Mouse (Mus musculus): Measurements from ENCODE around the gene Vmn1r123. TPM values are rescaled to one million over a fixed set of nuclear protein-coding genes. Genes with fewer than 3 reads are reported as not detected.
"Not testable (repeated sequence)": the region's sequence is repeated elsewhere in the genome, so short reads cannot be mapped to it uniquely, and the experiment has no call there.

Gene Vmn1r123
- not detected for total RNA-seq (2021)

- intact Hi-C loops (cut with DNase I) = not testable (repeated sequence)
Observed at GRCm38 (mm10) chr7:21161885-21162284, at the start of gene Vmn1r123. TSS of gene Vmn1r123 (plus strand) at chr7:21162185.

DNA sequence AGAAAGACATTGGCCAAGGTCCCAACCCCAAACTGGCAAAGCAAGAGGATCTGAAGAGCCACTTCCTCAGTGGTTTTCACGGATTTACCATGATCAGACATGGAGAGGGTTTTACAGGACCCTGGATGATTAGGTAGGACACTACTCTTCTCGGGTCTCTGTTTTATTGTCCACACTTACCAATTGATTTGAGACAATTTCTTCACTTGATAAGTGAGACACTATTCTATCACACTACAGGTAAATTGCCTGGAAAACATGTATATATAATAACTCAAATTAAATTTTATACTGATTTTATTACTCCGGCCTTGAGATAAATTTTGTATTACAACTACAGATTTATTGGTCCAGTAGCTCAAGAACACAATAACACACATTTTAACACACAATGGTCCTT is 28.0 kb upstream of the Vmn1r123 start, which contains the start of gene Vmn1r122:
Gene Vmn1r122, minus strand, starts transcription at position 101 of the 400 bp plus-strand sequence.
- DNase-seq (ENCODE audit: low spot score in 2 of 2); intact Hi-C loops (cut with DNase I): not testable (repeated sequence)

More at GRCm38 (mm10) chr7:21161885-21162284, at the start of gene Vmn1r123:
- not testable (repeated sequence) for DNase-seq (ENCODE audit: low spot score in 2 of 2)

- DNase-seq (ENCODE audit: low spot score in 2 of 2); intact Hi-C loops (cut with DNase I): not testable (repeated sequence)
Observed at GRCm38 (mm10) chr7:21190323-21190722, 28.3 kb downstream of the Vmn1r123 start, which contains the start of gene Gm5157. TSS of gene Gm5157 (minus strand) at chr7:21190423.

Other genes starting within 250 kb of the Vmn1r123 start
- gene Vmn1r118, start 249.8 kb upstream of the Vmn1r123 start, total RNA-seq (2021) = not detected
- not detected for gene Vmn1r119, start 149.7 kb upstream of the Vmn1r123 start, total RNA-seq (2021)
- not detected for gene Vmn1r120, start 108.4 kb upstream of the Vmn1r123 start, total RNA-seq (2021)
- not detected for gene Vmn1r121, start 63.7 kb upstream of the Vmn1r123 start, total RNA-seq (2021)
- not detected for gene Vmn1r122, start 28.1 kb upstream of the Vmn1r123 start, total RNA-seq (2021)
- gene Gm5157, start 28.2 kb downstream of the Vmn1r123 start, total RNA-seq (2021) = not detected
- gene Vmn1r124, start 98.4 kb downstream of the Vmn1r123 start, total RNA-seq (2021) = not detected
- gene Vmn1r125, start 110.0 kb downstream of the Vmn1r123 start, total RNA-seq (2021) = not detected
- not detected for gene Vmn1r126, start 139.3 kb downstream of the Vmn1r123 start, total RNA-seq (2021)
- not detected for gene Vmn1r127, start 157.7 kb downstream of the Vmn1r123 start, total RNA-seq (2021)
- gene Vmn1r128, start 187.2 kb downstream of the Vmn1r123 start, total RNA-seq (2021) = not detected
- gene Vmn1r129, start 199.1 kb downstream of the Vmn1r123 start, total RNA-seq (2021) = not detected